Mouse (Mus musculus) cerebellum, adult 11 months (tissue): ENCODE data around the gene March7.

Experiments
- DNase-seq: peaks from one replicate; pipeline ENCODE4 v3.0.0; 2022

The March7 gene

DNA sequence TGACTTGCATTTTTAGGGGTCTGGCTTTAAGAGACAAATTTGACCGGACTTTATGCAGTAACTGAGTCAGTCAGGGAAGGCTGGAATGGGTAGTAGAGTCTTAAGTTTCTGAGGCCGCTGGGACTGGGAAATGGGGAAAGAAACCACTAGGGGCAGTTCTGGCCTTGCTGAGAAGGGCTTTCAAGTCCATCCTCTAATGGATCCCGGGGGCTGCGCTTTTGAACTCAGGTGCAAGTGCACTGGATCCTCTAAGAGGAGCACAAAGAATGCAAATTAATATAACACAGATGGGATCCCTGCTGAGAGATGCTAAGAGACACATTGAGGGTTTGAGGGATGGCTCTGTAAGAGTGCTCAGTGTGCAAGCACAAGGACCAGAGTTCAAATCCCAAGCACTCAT, 81.7 kb downstream of the March7 start:
- DNase-seq, result no peak

DNA sequence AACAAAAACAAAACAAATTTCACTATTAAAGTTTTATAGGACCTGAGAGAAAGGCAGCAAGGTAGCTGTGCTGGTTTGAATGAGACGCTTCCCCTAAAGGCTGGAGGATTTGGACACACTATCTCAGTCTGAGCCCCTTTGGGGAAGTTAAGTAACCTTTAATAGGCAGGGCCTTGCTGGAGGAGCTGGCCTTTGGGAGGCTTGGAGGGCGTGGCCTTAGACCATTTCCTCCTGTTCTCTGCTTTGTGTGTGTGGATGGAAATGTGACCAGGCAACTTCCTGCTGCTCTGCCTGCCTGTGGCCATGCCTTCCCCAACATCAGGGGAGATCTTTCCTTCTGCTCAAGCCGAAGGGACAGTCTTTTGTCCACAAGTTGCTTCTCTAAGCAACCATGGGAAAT, 88.6 kb downstream of the March7 start:
- DNase-seq, result no peak

DNA sequence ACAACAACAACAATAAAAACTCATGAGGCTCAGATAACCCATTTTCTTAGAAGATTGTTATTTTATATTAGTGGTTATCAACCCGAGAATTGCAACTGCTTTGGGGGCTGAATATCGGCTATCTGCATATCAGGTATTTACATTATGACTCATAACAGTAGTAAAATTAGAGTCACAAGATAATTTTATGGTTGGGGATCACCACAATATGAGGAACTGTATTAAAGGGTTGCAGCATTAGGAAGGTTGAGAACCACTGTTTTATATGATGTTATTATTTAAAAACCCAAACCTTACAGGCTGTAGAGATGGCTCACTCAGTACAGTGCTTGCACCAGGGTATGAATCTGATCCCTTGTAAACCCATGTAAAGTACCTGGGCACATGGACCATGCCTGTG, 89.6 kb downstream of the March7 start:
- DNase-seq, result no peak
